Mouse (Mus musculus) embryonic facial prominence, embryonic 10.5 days (tissue): Measurements from ENCODE around the gene Slc19a2. TPM values are rescaled to one million over a fixed set of nuclear protein-coding genes. Genes with fewer than 3 reads are reported as not detected.

Source experiments
- DNase-seq: peaks from one replicate; pipeline ENCODE4 v3.0.0-alpha.2; 2017; ENCODE audit warnings: low spot score
- H3K27ac ChIP-seq: fragments of 300-500 bp; sonication (generic); replicated peaks from 2 replicates; pipeline ENCODE4 v1.5.1; 2016; ENCODE audit warnings: mild to moderate bottlenecking
- H3K27me3 ChIP-seq: fragments of 300-500 bp; sonication (generic); replicated peaks from 2 replicates; pipeline ENCODE4 v1.6.1; 2016; ENCODE audit warnings: low read depth, mild to moderate bottlenecking; ENCODE audit not compliant: poor library complexity, severe bottlenecking
- H3K36me3 ChIP-seq: fragments of 300-500 bp; sonication (generic); replicated peaks from 2 replicates; pipeline ENCODE4 v1.6.1; 2016; ENCODE audit warnings: mild to moderate bottlenecking, moderate library complexity
- H3K4me1 ChIP-seq: fragments of 300-500 bp; sonication (generic); 2 replicates; pipeline ENCODE4 v1.6.1; 2016
- H3K4me3 ChIP-seq: fragments of 300-500 bp; sonication (generic); 2 replicates; pipeline ENCODE4 v1.5.1; 2016; ENCODE audit warnings: mild to moderate bottlenecking, moderate library complexity
- H3K9me3 ChIP-seq: fragments of 300-500 bp; sonication (generic); 2 replicates; pipeline ENCODE4 v1.6.1; 2016; ENCODE audit warnings: mild to moderate bottlenecking
- WGBS: fragments of 180-500 bp; shearing (Covaris S2); methylation state at CpG from one replicate; pipeline ENCODE4 v1.1.7; 2016; 5-methylcytosine and 5-hydroxymethylcytosine counted together
- polyA plus RNA-seq: library from polyadenylated mRNA; unstranded; fragments of >200 nt; fragmentation: Nextera tagmentation; extraction: Ambion mirVana; gene quantifications from 2 replicates; pipeline ENCODE4 v1.2.1, GENCODE M21; 2016

Slc19a2 gene
- polyA plus RNA-seq, 1 experiment from 2014 or later, result 10.8 TPM

DNA sequence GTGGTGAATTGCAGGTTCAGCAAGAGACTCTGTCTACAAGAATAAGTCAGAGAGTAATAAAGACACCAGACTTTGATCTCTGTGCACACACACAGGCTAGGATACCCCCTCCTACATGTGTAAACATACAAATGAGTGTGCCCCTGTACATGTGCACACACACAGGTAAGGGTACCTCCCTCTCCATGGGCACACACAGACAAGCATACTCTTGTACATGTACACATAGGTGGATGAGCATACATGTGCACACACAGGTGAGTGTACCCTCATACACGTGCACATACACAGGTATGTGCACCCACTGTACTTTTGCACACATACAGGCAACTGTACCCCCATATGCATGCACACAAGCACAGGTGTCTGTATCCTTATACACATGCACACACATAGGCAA is 15.4 kb upstream of the Slc19a2 start:
- no peak overlapping the region for H3K4me3 ChIP-seq
- WGBS, result 79% methylated on average over 1 of the region's 1 CpGs
- H3K4me1 ChIP-seq, result no peaks in the 10 kb centered on the region
- H3K9me3 ChIP-seq, result no peaks in the 10 kb centered on the region
- H3K27ac ChIP-seq, result no peak overlapping the region
- no peaks in the 10 kb centered on the region for H3K36me3 ChIP-seq
- no peaks in the 10 kb centered on the region for H3K27me3 ChIP-seq
- DNase-seq, result no peak

DNA sequence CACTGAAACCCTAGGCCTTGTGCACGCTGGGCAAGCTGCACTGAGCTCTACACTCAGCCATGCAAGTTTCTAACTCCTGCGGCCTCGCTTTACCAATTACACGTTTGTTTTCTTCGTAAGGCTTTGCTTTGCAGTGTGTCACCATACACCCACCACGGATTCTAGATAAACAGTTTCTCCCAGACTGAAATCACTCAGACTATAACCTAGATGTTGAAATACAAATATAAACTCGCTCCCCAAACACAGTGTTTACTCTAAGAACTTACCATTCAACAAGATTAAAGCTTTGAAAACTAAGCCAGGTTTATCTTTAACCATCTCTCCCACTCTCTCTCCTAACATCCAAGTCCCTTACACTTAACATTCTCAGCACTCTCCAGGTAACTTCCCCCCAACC is 13.8 kb upstream of the Slc19a2 start:
- DNase-seq, result no peak
- WGBS, result 58% methylated on average over 7 of the region's 7 CpGs

DNA sequence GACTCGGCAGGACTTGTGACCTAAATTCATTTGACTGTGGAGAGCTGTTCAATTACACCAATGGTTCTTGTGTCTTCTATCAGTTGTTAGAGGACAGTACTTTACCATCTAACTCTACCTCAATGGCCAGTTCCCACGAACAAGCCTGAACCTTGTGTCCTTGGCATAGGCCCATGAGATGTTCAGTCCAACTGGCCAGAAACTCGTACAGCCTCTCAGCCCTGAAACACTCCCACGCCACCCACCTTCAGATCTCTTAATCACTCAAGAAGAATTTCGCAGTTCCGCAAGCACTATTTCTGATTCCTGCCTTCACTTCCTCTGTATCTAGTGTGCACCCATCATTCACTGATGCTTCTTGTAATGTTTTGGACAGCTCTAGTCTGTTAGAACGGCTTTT is 12.8 kb upstream of the Slc19a2 start:
- no peaks in the 10 kb centered on the region for H3K36me3 ChIP-seq
- H3K27ac ChIP-seq, result no peak overlapping the region
- no peaks in the 10 kb centered on the region for H3K27me3 ChIP-seq
- no peaks in the 10 kb centered on the region for H3K9me3 ChIP-seq
- DNase-seq, result no peak
- H3K4me3 ChIP-seq, result no peak overlapping the region
- WGBS, result 67% methylated on average over 7 of the region's 7 CpGs
- no peaks in the 10 kb centered on the region for H3K4me1 ChIP-seq

More for the DNA sequence above, 13.8 kb upstream of the Slc19a2 start:
- H3K4me3 ChIP-seq, result no peak overlapping the region
- H3K36me3 ChIP-seq, result no peaks in the 10 kb centered on the region
- H3K27ac ChIP-seq, result no peak overlapping the region
- no peaks in the 10 kb centered on the region for H3K4me1 ChIP-seq
- H3K27me3 ChIP-seq, result no peaks in the 10 kb centered on the region
- no peaks in the 10 kb centered on the region for H3K9me3 ChIP-seq

DNA sequence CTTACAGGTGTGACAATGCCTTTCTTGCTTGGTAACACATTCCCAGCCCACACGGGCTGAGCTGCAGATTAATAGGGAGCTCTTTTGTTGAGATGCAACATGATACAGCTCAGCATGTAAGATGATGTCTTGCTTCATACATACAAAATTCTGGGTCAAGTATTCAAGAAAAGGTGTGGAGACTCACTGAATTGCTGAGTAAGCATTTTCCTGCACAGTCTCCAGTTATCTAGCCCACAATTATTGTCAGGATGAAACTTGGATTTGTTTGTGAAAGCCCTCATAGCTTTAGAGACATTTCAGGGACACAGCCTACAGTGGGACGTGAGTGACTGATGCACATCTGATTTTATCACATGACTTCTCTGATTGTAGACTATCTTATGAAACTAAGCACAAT is 7.4 kb upstream of the Slc19a2 start:
- 74% methylated on average over 2 of the region's 2 CpGs for WGBS

GRCm38 (mm10) chr1:164242809-164243208 is 6.0 kb upstream of the Slc19a2 start:
- no peak for DNase-seq
- Histone ChIP-seq H3K27ac (no peak overlapping the region), H3K9me3 (no peaks in the 10 kb centered on the region), H3K36me3 (no peaks in the 10 kb centered on the region), H3K4me3 (no peak overlapping the region), H3K4me1 (peaks cover 14% of the 10 kb centered on the region), H3K27me3 (no peaks in the 10 kb centered on the region)
- WGBS, result 66% methylated on average over 8 of the region's 8 CpGs

More for the DNA sequence above, 7.4 kb upstream of the Slc19a2 start:
- no peak overlapping the region for H3K27ac ChIP-seq
- no peak for DNase-seq
- H3K27me3 ChIP-seq, result no peaks in the 10 kb centered on the region
- no peaks in the 10 kb centered on the region for H3K36me3 ChIP-seq
- no peaks in the 10 kb centered on the region for H3K9me3 ChIP-seq
- peaks cover 7% of the 10 kb centered on the region; the same call in 1 of the 2 replicates for H3K4me1 ChIP-seq
- H3K4me3 ChIP-seq, result no peak overlapping the region

DNA sequence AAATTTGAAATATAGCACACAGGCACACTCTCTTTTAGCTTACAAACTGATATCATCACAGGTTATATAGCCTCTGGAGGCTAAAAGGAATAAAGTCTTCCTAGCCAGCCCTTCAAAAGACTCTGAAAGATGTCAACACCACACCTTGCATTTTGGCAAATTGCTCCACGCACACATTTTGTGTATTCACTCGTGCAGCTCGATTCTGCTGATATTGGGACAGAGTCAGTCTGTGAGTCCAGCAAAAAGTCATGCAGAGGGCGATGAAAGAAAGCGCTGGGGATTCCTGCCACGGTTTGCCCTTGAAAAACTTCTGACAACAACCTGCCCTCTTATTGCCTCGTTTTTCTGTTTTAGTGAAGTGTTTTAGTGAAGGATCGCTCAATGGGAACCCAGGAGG is 1.4 kb upstream of the Slc19a2 start:
- no peak for DNase-seq
- Histone ChIP-seq H3K36me3 (no peaks in the 10 kb centered on the region), H3K27me3 (peaks cover 21% of the 10 kb centered on the region), H3K9me3 (no peaks in the 10 kb centered on the region), H3K4me3 (peak overlapping the region; percentile 83), H3K4me1 (peaks cover 39% of the 10 kb centered on the region), H3K27ac (peak overlapping the region; percentile 90)
- 31% methylated on average over 8 of the region's 8 CpGs for WGBS

DNA sequence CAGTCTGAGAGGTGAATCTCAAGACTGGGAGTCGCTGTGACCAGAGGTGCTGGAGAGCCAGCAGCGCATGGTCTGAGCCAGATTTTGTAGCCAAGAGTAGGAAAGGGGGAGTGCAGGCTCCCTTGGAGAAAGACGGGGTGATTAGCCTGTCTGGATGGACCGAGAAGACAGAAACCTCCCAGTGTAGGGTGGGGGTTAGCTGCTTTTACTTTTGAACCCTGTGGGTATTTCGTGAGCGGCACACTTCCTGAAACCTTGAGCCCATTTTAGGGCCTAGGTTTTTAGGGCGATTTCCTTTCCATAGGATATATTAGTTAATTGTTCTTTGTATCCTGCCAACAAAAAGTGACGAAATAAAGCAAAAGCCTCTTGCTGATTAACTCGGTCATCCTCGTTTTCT is 875 bp upstream of the Slc19a2 start:
- no peaks in the 10 kb centered on the region for H3K9me3 ChIP-seq

GRCm38 (mm10) chr1:164249332-164249711 is 476 bp downstream of the Slc19a2 start:
- Histone ChIP-seq H3K27me3 (peaks cover 21% of the 10 kb centered on the region), H3K4me1 (peaks cover 39% of the 10 kb centered on the region), H3K27ac (peak overlapping the region; percentile 90), H3K9me3 (no peaks in the 10 kb centered on the region), H3K36me3 (no peaks in the 10 kb centered on the region), H3K4me3 (peak overlapping the region; percentile 83)
- under 1% methylated on average over 33 of the region's 33 CpGs for WGBS
- no peak for DNase-seq

More for the DNA sequence above, 875 bp upstream of the Slc19a2 start:
- Histone ChIP-seq H3K4me1 (peaks cover 39% of the 10 kb centered on the region), H3K27ac (peak overlapping the region; percentile 90), H3K4me3 (peak overlapping the region; percentile 83), H3K27me3 (peaks cover 21% of the 10 kb centered on the region), H3K36me3 (no peaks in the 10 kb centered on the region)
- peak; percentile 42 for DNase-seq
- 8% methylated on average over 10 of the region's 10 CpGs for WGBS

DNA sequence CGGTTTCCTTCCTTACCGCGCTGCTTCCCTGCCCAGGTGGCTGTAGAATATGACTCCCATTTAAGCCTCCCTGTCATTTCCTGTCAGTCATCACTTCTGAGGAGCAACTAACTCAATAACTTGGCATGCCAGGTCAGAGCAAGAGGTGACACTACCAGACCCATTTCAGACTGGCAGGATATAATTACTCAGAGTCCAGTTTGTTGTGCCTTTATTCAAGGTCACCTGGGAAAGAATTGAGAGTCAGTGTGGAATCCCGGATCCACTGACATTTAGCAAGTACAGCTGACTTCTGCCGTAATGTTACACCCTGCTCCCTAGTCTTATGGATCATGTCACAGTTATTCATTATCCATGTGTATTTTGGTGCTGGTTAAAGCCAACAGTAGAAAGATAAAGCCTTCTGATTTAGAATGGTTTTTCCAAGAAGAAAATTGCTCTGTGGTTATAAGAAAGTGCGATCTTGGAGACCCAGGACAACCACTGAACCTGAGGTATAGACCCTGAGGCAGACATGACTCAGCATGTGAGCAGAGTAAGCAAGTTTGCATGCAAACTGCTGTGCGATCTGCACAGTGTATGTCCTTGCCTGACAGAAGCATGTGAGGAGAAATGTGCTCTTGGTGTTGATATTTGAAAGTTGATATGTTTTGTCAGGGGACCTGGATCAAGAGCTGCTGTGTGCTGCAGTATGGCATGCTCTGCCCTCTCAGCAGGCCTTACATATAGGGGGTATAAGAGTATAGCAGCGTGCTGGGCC is 1.7 kb downstream of the Slc19a2 start:
- whole genome bisulfite sequencing, result 58% methylated on average over 8 of the region's 8 CpGs
- Histone ChIP-seq H3K4me3 (peak overlapping the region; percentile 83), H3K27ac (no peak overlapping the region), H3K9me3 (no peaks in the 10 kb centered on the region), H3K36me3 (no peaks in the 10 kb centered on the region), H3K27me3 (peaks cover 21% of the 10 kb centered on the region), H3K4me1 (peaks cover 39% of the 10 kb centered on the region)
- DNase-seq, result no peak

GRCm38 (mm10) chr1:164251438-164251837 is 2.6 kb downstream of the Slc19a2 start:
- Histone ChIP-seq H3K4me1 (peaks cover 33% of the 10 kb centered on the region), H3K9me3 (no peaks in the 10 kb centered on the region), H3K27me3 (peaks cover 21% of the 10 kb centered on the region), H3K4me3 (no peak overlapping the region), H3K36me3 (no peaks in the 10 kb centered on the region), H3K27ac (no peak overlapping the region)
- no peak for DNase-seq
- WGBS, result 90% methylated on average over 1 of the region's 1 CpGs

GRCm38 (mm10) chr1:164252551-164252950 is 3.7 kb downstream of the Slc19a2 start:
- Histone ChIP-seq H3K36me3 (peaks cover 9% of the 10 kb centered on the region), H3K9me3 (no peaks in the 10 kb centered on the region), H3K27ac (no peak overlapping the region), H3K27me3 (peaks cover 21% of the 10 kb centered on the region), H3K4me1 (peaks cover 28% of the 10 kb centered on the region), H3K4me3 (no peak overlapping the region)
- WGBS, result 80% methylated on average over 5 of the region's 5 CpGs
- DNase-seq, result no peak

DNA sequence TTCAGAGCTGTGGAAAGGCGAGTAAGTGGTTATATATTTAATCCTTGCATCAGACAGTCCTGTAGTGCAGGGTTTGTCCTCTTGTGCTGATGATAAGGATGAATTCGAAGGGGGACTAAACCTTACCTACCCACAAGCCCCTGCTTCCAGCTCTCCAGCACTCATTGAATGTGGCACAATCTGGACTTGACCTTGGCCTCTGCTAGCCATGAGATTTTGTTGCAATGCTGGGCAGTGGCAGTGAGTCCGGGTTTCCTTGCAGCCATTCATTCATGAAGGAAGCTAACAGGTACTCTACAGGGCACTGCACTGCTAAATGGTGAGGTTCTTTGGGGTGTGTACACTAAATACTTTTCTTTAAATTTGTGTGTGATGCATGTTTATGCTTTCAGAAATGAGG is 6.0 kb downstream of the Slc19a2 start:
- Histone ChIP-seq H3K27ac (no peak overlapping the region), H3K36me3 (peaks cover 9% of the 10 kb centered on the region), H3K27me3 (peaks cover 18% of the 10 kb centered on the region), H3K9me3 (no peaks in the 10 kb centered on the region), H3K4me3 (no peak overlapping the region), H3K4me1 (peaks cover 13% of the 10 kb centered on the region)
- 80% methylated on average over 3 of the region's 3 CpGs for WGBS
- no peak for DNase-seq

GRCm38 (mm10) chr1:164260171-164261028 is 11.6 kb downstream of the Slc19a2 start:
- Histone ChIP-seq H3K27me3 (no peaks in the 10 kb centered on the region), H3K4me3 (no peak overlapping the region), H3K36me3 (peaks cover 44% of the 10 kb centered on the region), H3K4me1 (no peaks in the 10 kb centered on the region), H3K27ac (no peak overlapping the region), H3K9me3 (no peaks in the 10 kb centered on the region)
- WGBS, result 85% methylated on average over 16 of the region's 16 CpGs
- DNase-seq, result no peak
